Mouse (Mus musculus) CH12.LX (cell line): ENCODE results near the gene Btbd9. TPM values are rescaled to one million over a fixed set of nuclear protein-coding genes. Genes with fewer than 3 reads are reported as not detected.

Source experiments
- DNase-seq: peaks from one replicate; pipeline ENCODE4 v3.0.0-alpha.2; 2013; ENCODE audit errors: extremely low read depth
- H3K27ac ChIP-seq: 2 replicates; pipeline ENCODE4 v1.5.1; 2012; ENCODE audit warnings: low read depth, mild to moderate bottlenecking, control low read depth, moderate library complexity; ENCODE audit not compliant: insufficient read depth
- H3K27me3 ChIP-seq: replicated peaks from 2 replicates; pipeline ENCODE3; 2012; ENCODE audit warnings: inconsistent platforms
- H3K36me3 ChIP-seq, 2 experiments: replicated peaks in 1 of 2; 2 replicates each; pipeline versions ENCODE3 to v1.6.1; 2012; ENCODE audit warnings: inconsistent platforms in 1 of 2, low read length in 1 of 2, mild to moderate bottlenecking in 1 of 2, mixed read lengths in 1 of 2, moderate library complexity in 1 of 2; ENCODE audit not compliant: control insufficient read depth in 1 of 2, insufficient read depth in 1 of 2
- H3K4me1 ChIP-seq, 2 experiments: 2 replicates each; pipeline ENCODE4 v1.6.1; 2012; ENCODE audit warnings: inconsistent platforms in 1 of 2, moderate library complexity in 1 of 2; ENCODE audit not compliant: insufficient read depth in 2 of 2, control insufficient read depth in 1 of 2
- H3K4me2 ChIP-seq: 2 replicates; pipeline ENCODE4 v1.6.1; 2012; ENCODE audit warnings: low read depth, mild to moderate bottlenecking, control low read depth; ENCODE audit not compliant: poor library complexity, insufficient read depth, severe bottlenecking
- H3K4me3 ChIP-seq, 3 experiments: fragments of 150-350 bp in 1 of 3; sonication (generic) in 1 of 3; replicated peaks in 1 of 3; 2 replicates each; pipeline versions ENCODE3 to v1.5.1; 2011 to 2012; ENCODE audit warnings: low read depth in 2 of 3, low read length in 2 of 3, mild to moderate bottlenecking in 2 of 3, moderate library complexity in 2 of 3, control low read depth in 1 of 3, improper control_type of control experiment in 1 of 3, inconsistent platforms in 1 of 3, mixed read lengths in 1 of 3; ENCODE audit not compliant: poor library complexity in 1 of 3
- H3K79me2 ChIP-seq: replicated peaks from 2 replicates; pipeline ENCODE4 v1.6.1; 2012; ENCODE audit warnings: mild to moderate bottlenecking, moderate library complexity; ENCODE audit not compliant: control insufficient read depth, poor library complexity, insufficient read depth, severe bottlenecking; ENCODE audit errors: extremely low read depth
- H3K9ac ChIP-seq: 2 replicates; pipeline ENCODE4 v1.6.1; 2012; ENCODE audit warnings: low read depth, mild to moderate bottlenecking, control low read depth, moderate library complexity; ENCODE audit not compliant: insufficient read depth
- H3K9me3 ChIP-seq: replicated peaks from 2 replicates; pipeline ENCODE3; 2012; ENCODE audit warnings: low read length, inconsistent platforms, mixed read lengths
- CHD1 ChIP-seq: IDR thresholded peaks from 2 replicates; pipeline ENCODE4 v1.6.1; 2012; ENCODE audit warnings: low read depth, low read length, improper control_type of control experiment, inconsistent platforms
- ETS1 ChIP-seq: conservative IDR thresholded peaks from 2 replicates; pipeline ENCODE4 v1.6.1; 2012; ENCODE audit warnings: low read depth, mild to moderate bottlenecking, inconsistent platforms, low read length, improper control_type of control experiment, moderate library complexity
- GABPA ChIP-seq: IDR thresholded peaks from 2 replicates; pipeline ENCODE4 v1.6.1; 2012; ENCODE audit warnings: low read depth, low read length, improper control_type of control experiment, inconsistent platforms; ENCODE audit not compliant: insufficient replicate concordance
- HCFC1 ChIP-seq: IDR thresholded peaks from 2 replicates; pipeline ENCODE4 v1.6.1; 2012; ENCODE audit warnings: low read depth, mild to moderate bottlenecking, inconsistent platforms, low read length, improper control_type of control experiment
- IRF4 ChIP-seq: IDR thresholded peaks from 2 replicates; pipeline ENCODE4 v1.6.1; 2014; ENCODE audit warnings: low read depth, mild to moderate bottlenecking, inconsistent platforms, low read length, improper control_type of control experiment
- JUND ChIP-seq: conservative IDR thresholded peaks from 2 replicates; pipeline ENCODE4 v1.6.1; 2011; ENCODE audit warnings: low read depth, low read length, improper control_type of control experiment
- KAT2A ChIP-seq: IDR thresholded peaks from 2 replicates; pipeline ENCODE4 v1.6.1; 2012; ENCODE audit warnings: low read length, improper control_type of control experiment, inconsistent platforms; ENCODE audit not compliant: insufficient replicate concordance
- MAX ChIP-seq: IDR thresholded peaks from 2 replicates; pipeline ENCODE4 v1.6.1; 2011; ENCODE audit warnings: low read length, improper control_type of control experiment
- MAZ ChIP-seq: IDR thresholded peaks from 2 replicates; pipeline ENCODE4 v1.6.1; 2012; ENCODE audit warnings: low read depth, mild to moderate bottlenecking, inconsistent platforms, low read length, improper control_type of control experiment, moderate library complexity
- MYC ChIP-seq: IDR thresholded peaks from 2 replicates; pipeline ENCODE4 v1.6.1; 2011; ENCODE audit warnings: low read depth, mild to moderate bottlenecking, improper control_type of control experiment, low read length
- NRF1 ChIP-seq: IDR thresholded peaks from 2 replicates; pipeline ENCODE4 v1.6.1; 2014; ENCODE audit warnings: low read depth, mild to moderate bottlenecking, inconsistent platforms, low read length, improper control_type of control experiment, moderate library complexity
- PAX5 ChIP-seq: IDR thresholded peaks from 2 replicates; pipeline ENCODE4 v1.6.1; 2012; ENCODE audit warnings: low read length, inconsistent platforms, mixed read lengths
- POLR2AphosphoS2 ChIP-seq: IDR thresholded peaks from 2 replicates; pipeline ENCODE4 v1.6.1; 2011; ENCODE audit warnings: low read depth, low read length, improper control_type of control experiment
- RCOR1 ChIP-seq: conservative IDR thresholded peaks from 2 replicates; pipeline ENCODE4 v1.6.1; 2012; ENCODE audit warnings: low read depth, mild to moderate bottlenecking, inconsistent platforms, low read length, improper control_type of control experiment
- SIN3A ChIP-seq: IDR thresholded peaks from 2 replicates; pipeline ENCODE4 v1.6.1; 2012; ENCODE audit warnings: low read length, improper control_type of control experiment, inconsistent platforms
- SMC3 ChIP-seq: IDR thresholded peaks from 2 replicates; pipeline ENCODE4 v1.6.1; 2011; ENCODE audit warnings: low read depth, low read length, improper control_type of control experiment
- TBP ChIP-seq: conservative IDR thresholded peaks from 2 replicates; pipeline ENCODE4 v1.6.1; 2011; ENCODE audit warnings: low read depth, low read length, improper control_type of control experiment
- TCF12 ChIP-seq: IDR thresholded peaks from 2 replicates; pipeline ENCODE4 v1.6.1; 2014; ENCODE audit warnings: low read depth, mild to moderate bottlenecking, inconsistent platforms, low read length, improper control_type of control experiment
- USF1 ChIP-seq: IDR thresholded peaks from 2 replicates; pipeline ENCODE4 v1.6.1; 2014; ENCODE audit warnings: low read depth, mild to moderate bottlenecking, inconsistent platforms, low read length, improper control_type of control experiment
- USF2 ChIP-seq: conservative IDR thresholded peaks from 2 replicates; pipeline ENCODE4 v1.6.1; 2011; ENCODE audit warnings: low read depth, low read length, improper control_type of control experiment
- ZKSCAN1 ChIP-seq: IDR thresholded peaks from 2 replicates; pipeline ENCODE4 v1.6.1; 2012; ENCODE audit warnings: low read depth, inconsistent platforms, low read length, improper control_type of control experiment, borderline replicate concordance
- ZMIZ1 ChIP-seq: IDR thresholded peaks from 2 replicates; pipeline ENCODE4 v1.6.1; 2012; ENCODE audit warnings: low read depth, mild to moderate bottlenecking, inconsistent platforms, low read length, improper control_type of control experiment
- dilution Hi-C: fragments of 300-500 bp; cut with MboI; formaldehyde crosslinking; loops from 2 replicates; pipeline ENCODE4 v1.14.3; 2020; ENCODE audit warnings: low sequenced_read_pairs; ENCODE audit not compliant: extremely low pct_unique_long_range_greater_than_20kb, extremely low pct_ligation_motif_present
- in situ Hi-C: fragments of 300-500 bp; cut with MboI; formaldehyde crosslinking; loops from 3 replicates; pipeline ENCODE4 v1.14.3; 2019; ENCODE audit warnings: low sequenced_read_pairs, low pct_ligation_motif_present, low pct_unique_long_range_greater_than_20kb, mixed read lengths
- polyA plus RNA-seq: library from polyadenylated mRNA; unstranded; fragments of >175 nt; gene quantifications from 2 replicates; pipeline ENCODE4 v1.2.1, GENCODE M21; 2012; ENCODE audit warnings: low read depth; ENCODE audit not compliant: insufficient read length
- total RNA-seq, 2 experiments: library from RNA; depleted of rRNA; stranded (reverse); fragments of 300-350 nt in 1 of 2; fragments of >200 nt in 1 of 2; gene quantifications; 2 replicates each; pipeline ENCODE4 v1.2.3; 2012 to 2014

Btbd9 gene
- total and polyA plus RNA-seq, 3 experiments = 19.3 to 25.4 (median 20.0) TPM

- Histone ChIP-seq H3K9ac (no peak overlapping the region), H3K4me1 (peaks cover 0 to 10% of the 10 kb centered on the region in 2 experiments; a peak in 2 of 4 replicates), H3K27ac (no peak overlapping the region), H3K27me3 (no peaks in the 10 kb centered on the region), H3K79me2 (no peaks in the 10 kb centered on the region), H3K4me3 (no peak overlapping the region), H3K9me3 (no peaks in the 10 kb centered on the region), H3K36me3 (peaks cover 5 to 26% of the 10 kb centered on the region in 2 experiments), H3K4me2 (no peak overlapping the region)
- no peak for TF ChIP-seq ZKSCAN1
- TF ChIP-seq JUND = no peak
- TF ChIP-seq SIN3A = no peak
- TF ChIP-seq PAX5 = no peak
- TF ChIP-seq IRF4 = no peak
- no peak for TF ChIP-seq MYC
- TF ChIP-seq GABPA = no peak
- no peak for TF ChIP-seq HCFC1
- TF ChIP-seq TCF12 = no peak
- no peak for TF ChIP-seq KAT2A
- no peak for TF ChIP-seq USF2
- TF ChIP-seq SMC3 = no peak
- TF ChIP-seq USF1 = no peak
- in situ Hi-C loops = no loop called here
- dilution Hi-C loops = no loop called here
- no peak for DNase-seq
Measured at GRCm38 (mm10) chr17:30529632-30530541, 46.4 kb downstream of the Btbd9 start.

- TF ChIP-seq ETS1 (no peak), POLR2AphosphoS2 (no peak), RCOR1 (no peak), GABPA (no peak), CHD1 (no peak), HCFC1 (no peak), MYC (no peak), TBP (no peak), SIN3A (no peak), MAX (no peak), SMC3 (no peak), ZMIZ1 (no peak), MAZ (no peak), KAT2A (no peak), NRF1 (no peak)
- Histone ChIP-seq H3K9ac (no peak overlapping the region), H3K9me3 (no peaks in the 10 kb centered on the region), H3K27me3 (no peaks in the 10 kb centered on the region), H3K79me2 (no peaks in the 10 kb centered on the region), H3K4me2 (no peak overlapping the region), H3K27ac (no peak overlapping the region), H3K4me3 (no peak overlapping the region), H3K4me1 (peaks cover 0 to 14% of the 10 kb centered on the region in 2 experiments; a peak in 2 of 4 replicates), H3K36me3 (peaks cover 10 to 46% of the 10 kb centered on the region in 2 experiments)
- dilution Hi-C loops (no loop called here), in situ Hi-C loops (no loop called here)
- DNase-seq = no peak
Measured at GRCm38 (mm10) chr17:30525405-30526295, 50.6 kb downstream of the Btbd9 start.
